Mouse (Mus musculus): ENCODE results near the gene Itprip. TPM values are rescaled to one million over a fixed set of nuclear protein-coding genes. Genes with fewer than 3 reads are reported as not detected.

The Itprip gene
- polyA plus RNA-seq, 2 experiments = 2.0 to 2.2 TPM

DNA sequence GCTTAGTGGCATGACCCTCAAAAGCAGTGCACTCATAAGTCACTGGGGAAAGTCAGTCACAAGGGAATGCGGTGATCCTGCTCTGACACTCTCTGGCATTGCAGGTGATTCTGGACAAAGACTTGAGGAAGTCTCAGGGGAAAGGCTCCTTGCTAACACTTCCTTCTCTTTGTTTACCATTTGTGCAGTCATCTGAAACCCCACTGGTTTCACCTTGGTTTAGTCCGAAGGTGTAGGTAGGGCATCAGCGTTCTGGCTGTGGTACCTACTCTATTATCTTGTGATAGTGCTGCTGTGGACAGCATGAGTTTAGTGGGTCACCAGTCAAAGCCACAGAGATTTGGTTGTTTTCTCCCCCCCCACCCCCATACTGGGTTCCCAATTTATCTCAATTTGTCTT lies 69.4 kb downstream of the Itprip start:
- H3K27me3 ChIP-seq (ENCODE audit: control insufficient read depth, insufficient read depth, low read length) = no peaks in the 10 kb centered on the region; the same call in 1 of the 2 replicates
- 66% methylated on average over 3 of the region's 3 CpGs for WGBS (ENCODE audit: insufficient replicate concordance)
- no peaks in the 10 kb centered on the region for H3K9me3 ChIP-seq (ENCODE audit: control insufficient read depth, low read length)
- H3K36me3 ChIP-seq (replicated peaks; ENCODE audit: control insufficient read depth, insufficient read depth, low read depth) = no peaks in the 10 kb centered on the region
- H3K27ac ChIP-seq = no peak overlapping the region
- ATAC-seq (ENCODE audit: insufficient read depth) (no peak), DNase-seq (ENCODE audit: low read depth in 3 of 3, low spot score in 3 of 3) (no peak)
- TF ChIP-seq CTCF (IDR thresholded peaks at IDR 0.05; ENCODE audit: low read depth) = no peak
- no peak for TF ChIP-seq EP300 (IDR thresholded peaks at IDR 0.05; ENCODE audit: low read depth)
- no peak overlapping the region for H3K4me3 ChIP-seq (ENCODE audit: insufficient read depth in 1 of 2, low read depth in 2 of 2, low read length in 2 of 2)
- H3K4me2 ChIP-seq (ENCODE audit: low read depth) = no peak overlapping the region
- H3K9ac ChIP-seq (replicated peaks) = no peak overlapping the region
- peaks cover 0 to 4% of the 10 kb centered on the region in 2 experiments; a peak in 1 of 4 replicates for H3K4me1 ChIP-seq (replicated peaks; ENCODE audit: control insufficient read depth in 2 of 2, insufficient read depth in 2 of 2, low read length in 1 of 2)

Small RNA genes lying within 50 kb of the gene (microRNA-seq; reads per million reads assigned to microRNA genes)
- gene Gm22240 = not detected

Other genes starting within 250 kb of the Itprip start
- gene Col17a1, start 227.2 kb downstream of the Itprip start, polyA plus RNA-seq (2012; rRNA removed) = 0.05 and 0.13 TPM in 2 replicates
- 0.23 TPM in 1 of 2 replicates, not detected in the other for gene Col17a1, start 227.2 kb downstream of the Itprip start, polyA plus RNA-seq (2014; fragmentation: Nextera tagmentation; extraction: Ambion mirVana)
- 32.6 and 35.5 TPM in 2 replicates for gene Sfr1, start 187.6 kb downstream of the Itprip start, polyA plus RNA-seq (2012; rRNA removed)
- gene Sfr1, start 187.6 kb downstream of the Itprip start, polyA plus RNA-seq (2014; fragmentation: Nextera tagmentation; extraction: Ambion mirVana) = 73.7 and 77.2 TPM in 2 replicates
- gene Gsto1, start 64.3 kb downstream of the Itprip start, polyA plus RNA-seq (2012; rRNA removed) = 51.7 and 57.2 TPM in 2 replicates
- 98.9 and 111 TPM in 2 replicates for gene Gsto1, start 64.3 kb downstream of the Itprip start, polyA plus RNA-seq (2014; fragmentation: Nextera tagmentation; extraction: Ambion mirVana)
- 0.08 and 0.28 TPM in 2 replicates for gene Gsto2, start 53.8 kb downstream of the Itprip start, polyA plus RNA-seq (2012; rRNA removed)
- gene Gsto2, start 53.8 kb downstream of the Itprip start, polyA plus RNA-seq (2014; fragmentation: Nextera tagmentation; extraction: Ambion mirVana) = 0.11 and 0.37 TPM in 2 replicates
- 0.01 TPM in 1 of 2 replicates, not detected in the other for gene Cfap43, start within 50 bp of the Itprip start, polyA plus RNA-seq (2012; rRNA removed)
- 0.05 TPM in 1 of 2 replicates, not detected in the other for gene Cfap43, start within 50 bp of the Itprip start, polyA plus RNA-seq (2014; fragmentation: Nextera tagmentation; extraction: Ambion mirVana)
- gene Cfap58, start 18.4 kb upstream of the Itprip start, polyA plus RNA-seq (2012; rRNA removed) = not detected in 2 replicates
- not detected in 2 replicates for gene Cfap58, start 18.4 kb upstream of the Itprip start, polyA plus RNA-seq (2014; fragmentation: Nextera tagmentation; extraction: Ambion mirVana)